ENCODE assay signal across 11 mouse cellular contexts in genomic region chr6:108448864-108449263, GRCm38 (mm10).
DNase-seq lines count a peak whose midpoint lies in the region; ATAC-seq and TF ChIP-seq lines count a peak whose summit lies in the region.
"Had no signal": no experiment of that assay in that cellular context is flagged by ENCODE, and none has a peak within 500 bp of the region (broad histone marks: within the 10 kb centered on the region; RNA-seq: fewer than 3 reads in every experiment).

No protein-coding gene starts in this region.

- H3K9ac ChIP-seq in forebrain, embryonic 11.5 days (ENCODE audit: low read length), result no peak overlapping the region
- H3K9ac ChIP-seq in forebrain, embryonic 15.5 days (replicated peaks), result no peak overlapping the region
- no peak overlapping the region for H3K9ac ChIP-seq in kidney, embryonic 16.5 days (replicated peaks; ENCODE audit: low read length)
- no peak overlapping the region for H3K9ac ChIP-seq in kidney, embryonic 14.5 days (ENCODE audit: low read depth, low read length)
- no peak overlapping the region for H3K9ac ChIP-seq in embryonic facial prominence, embryonic 15.5 days
- no peak overlapping the region for H3K9ac ChIP-seq in midbrain, postnatal 0 days (replicated peaks; ENCODE audit: low read length, poor library complexity, severe bottlenecking)

- DNase-seq in forebrain, embryonic 11.5 days (ENCODE audit: low spot score), result peak; percentile 22
- DNase-seq in lung, postnatal 36 days, result peak; percentile 87
- DNase-seq in midbrain, postnatal 0 days (ENCODE audit: low spot score), result no peak
- no peak for DNase-seq in ovary, postnatal 14 days (ENCODE audit: low spot score)
- DNase-seq: cerebellum, adult 8-10 months had no signal

- TF ChIP-seq CTCF in midbrain, postnatal 0 days (IDR thresholded peaks at IDR 0.05), result no peak

- H3K4me1 ChIP-seq in forebrain, embryonic 11.5 days (replicated peaks; ENCODE audit: control insufficient read depth, insufficient read depth, low read length), result no peaks in the 10 kb centered on the region
- peaks cover 20% of the 10 kb centered on the region for H3K4me1 ChIP-seq in forebrain, embryonic 15.5 days
- H3K4me1 ChIP-seq in kidney, embryonic 16.5 days (ENCODE audit: insufficient read depth, low read length), result peaks cover 33% of the 10 kb centered on the region
- peaks cover 25% of the 10 kb centered on the region for H3K4me1 ChIP-seq in kidney, embryonic 14.5 days (ENCODE audit: control insufficient read depth, insufficient read depth, low read length)
- peaks cover 25% of the 10 kb centered on the region for H3K4me1 ChIP-seq in embryonic facial prominence, embryonic 15.5 days
- no peaks in the 10 kb centered on the region for H3K4me1 ChIP-seq in midbrain, postnatal 0 days (ENCODE audit: insufficient read depth, low read length)

- no peak overlapping the region for H3K4me2 ChIP-seq in forebrain, embryonic 11.5 days (ENCODE audit: low read depth, low read length, severe bottlenecking)
- H3K4me2 ChIP-seq in forebrain, embryonic 15.5 days (replicated peaks), result no peak overlapping the region
- H3K4me2 ChIP-seq in kidney, embryonic 16.5 days (replicated peaks; ENCODE audit: low read depth, low read length), result no peak overlapping the region
- no peak overlapping the region for H3K4me2 ChIP-seq in kidney, embryonic 14.5 days (replicated peaks; ENCODE audit: low read depth, low read length)
- H3K4me2 ChIP-seq in embryonic facial prominence, embryonic 15.5 days (replicated peaks), result no peak overlapping the region
- H3K4me2 ChIP-seq in midbrain, postnatal 0 days (ENCODE audit: low read depth, low read length, poor library complexity, severe bottlenecking), result no peak overlapping the region

- no peaks in the 10 kb centered on the region for H3K9me3 ChIP-seq in forebrain, embryonic 11.5 days (ENCODE audit: control insufficient read depth, low read length)
- H3K9me3 ChIP-seq in forebrain, embryonic 15.5 days, result no peaks in the 10 kb centered on the region
- no peaks in the 10 kb centered on the region for H3K9me3 ChIP-seq in kidney, embryonic 16.5 days (ENCODE audit: low read length)
- H3K9me3 ChIP-seq in kidney, embryonic 14.5 days (ENCODE audit: control insufficient read depth, low read length), result no peaks in the 10 kb centered on the region
- no peaks in the 10 kb centered on the region for H3K9me3 ChIP-seq in embryonic facial prominence, embryonic 15.5 days (replicated peaks)
- H3K9me3 ChIP-seq in midbrain, postnatal 0 days (ENCODE audit: low read length), result no peaks in the 10 kb centered on the region

- H3K4me3 ChIP-seq in forebrain, embryonic 11.5 days (ENCODE audit: low read depth, low read length), result no peak overlapping the region
- no peak overlapping the region for H3K4me3 ChIP-seq in forebrain, embryonic 15.5 days
- H3K4me3 ChIP-seq in kidney, embryonic 16.5 days (ENCODE audit: low read length), result no peak overlapping the region
- H3K4me3 ChIP-seq in kidney, embryonic 14.5 days (ENCODE audit: low read length), result no peak overlapping the region
- no peak overlapping the region for H3K4me3 ChIP-seq in embryonic facial prominence, embryonic 15.5 days (replicated peaks)
- H3K4me3 ChIP-seq in midbrain, postnatal 0 days (ENCODE audit: low read depth, low read length), result no peak overlapping the region

- no peak overlapping the region for H3K27ac ChIP-seq in forebrain, embryonic 11.5 days (ENCODE audit: low read depth, low read length)
- no peak overlapping the region for H3K27ac ChIP-seq in forebrain, embryonic 15.5 days (replicated peaks)
- H3K27ac ChIP-seq in kidney, embryonic 16.5 days (ENCODE audit: low read length), result peak overlapping the region; percentile 67
- no peak overlapping the region; the same call in 1 of the 2 replicates for H3K27ac ChIP-seq in kidney, embryonic 14.5 days (ENCODE audit: low read depth, low read length)
- H3K27ac ChIP-seq in embryonic facial prominence, embryonic 15.5 days (replicated peaks), result peak overlapping the region; percentile 25; the same call in 1 of the 2 replicates
- H3K27ac ChIP-seq in midbrain, postnatal 0 days (ENCODE audit: low read depth, low read length), result no peak overlapping the region

- 25% methylated on average over 2 of the region's 2 CpGs for WGBS in forebrain, embryonic 11.5 days
- 31% methylated on average over 2 of the region's 2 CpGs for WGBS in forebrain, embryonic 15.5 days
- 59% methylated on average over 2 of the region's 2 CpGs for WGBS in kidney, embryonic 16.5 days
- 64% methylated on average over 2 of the region's 2 CpGs for WGBS in kidney, embryonic 14.5 days
- WGBS in embryonic facial prominence, embryonic 15.5 days, result 52% methylated on average over 2 of the region's 2 CpGs
- 43% methylated on average over 2 of the region's 2 CpGs for WGBS in midbrain, postnatal 0 days

- no peaks in the 10 kb centered on the region for H3K27me3 ChIP-seq in forebrain, embryonic 11.5 days (ENCODE audit: control insufficient read depth, insufficient read depth, low read length)
- no peaks in the 10 kb centered on the region for H3K27me3 ChIP-seq in forebrain, embryonic 15.5 days
- H3K27me3 ChIP-seq in kidney, embryonic 16.5 days (ENCODE audit: insufficient read depth, low read length), result no peaks in the 10 kb centered on the region
- no peaks in the 10 kb centered on the region for H3K27me3 ChIP-seq in kidney, embryonic 14.5 days (ENCODE audit: control insufficient read depth, insufficient read depth, low read length)
- no peaks in the 10 kb centered on the region for H3K27me3 ChIP-seq in embryonic facial prominence, embryonic 15.5 days
- no peaks in the 10 kb centered on the region for H3K27me3 ChIP-seq in midbrain, postnatal 0 days (ENCODE audit: insufficient read depth, low read length)

- no peaks in the 10 kb centered on the region for H3K36me3 ChIP-seq in forebrain, embryonic 11.5 days (ENCODE audit: control insufficient read depth, insufficient read depth, low read length)
- no peaks in the 10 kb centered on the region for H3K36me3 ChIP-seq in forebrain, embryonic 15.5 days
- peaks cover 3% of the 10 kb centered on the region; the same call in 1 of the 2 replicates for H3K36me3 ChIP-seq in kidney, embryonic 16.5 days (ENCODE audit: insufficient read depth, low read length)
- H3K36me3 ChIP-seq in kidney, embryonic 14.5 days (ENCODE audit: control insufficient read depth, insufficient read depth, low read length), result no peaks in the 10 kb centered on the region
- no peaks in the 10 kb centered on the region for H3K36me3 ChIP-seq in embryonic facial prominence, embryonic 15.5 days
- no peaks in the 10 kb centered on the region for H3K36me3 ChIP-seq in midbrain, postnatal 0 days (ENCODE audit: insufficient read depth, low read length)

- ATAC-seq in forebrain, embryonic 11.5 days (replicated peaks; ENCODE audit: low FRiP score), result no peak
- no peak for ATAC-seq in forebrain, embryonic 15.5 days (replicated peaks)
- no peak for ATAC-seq in kidney, embryonic 16.5 days (ENCODE audit: low FRiP score, low TSS enrichment)
- no peak for ATAC-seq in kidney, embryonic 14.5 days (ENCODE audit: low FRiP score, low TSS enrichment)
- no peak for ATAC-seq in embryonic facial prominence, embryonic 15.5 days (ENCODE audit: insufficient number of reproducible peaks, low FRiP score, low TSS enrichment, low read depth)
- ATAC-seq in midbrain, postnatal 0 days (ENCODE audit: low FRiP score), result no peak
- ATAC-seq: forebrain, embryonic 14.5 days; hindbrain, embryonic 16.5 days had no signal

Comparison
In these comparisons a context has a peak if more than half of its experiments do, and no peak if none do; other contexts are left out.
1. H3K27ac ChIP-seq: peak in kidney, embryonic 16.5 days (single experiment) and embryonic facial prominence, embryonic 15.5 days (single experiment); none in forebrain, embryonic 11.5 days (single experiment), forebrain, embryonic 15.5 days (single experiment), kidney, embryonic 14.5 days (single experiment) and midbrain, postnatal 0 days (single experiment).
2. DNase-seq: peak in forebrain, embryonic 11.5 days (single experiment) and lung, postnatal 36 days (single experiment); none in midbrain, postnatal 0 days (single experiment) and ovary, postnatal 14 days (single experiment).